Mouse (Mus musculus) layer of hippocampus, adult 8-10 months (tissue): ENCODE data around the gene Gtf2f2. TPM values are rescaled to one million over a fixed set of nuclear protein-coding genes. Genes with fewer than 3 reads are reported as not detected.
"Not testable (repeated sequence)": the region's sequence is repeated elsewhere in the genome, so short reads cannot be mapped to it uniquely, and the experiment has no call there.

Source experiments
- DNase-seq, 2 experiments: peaks; one replicate each; pipeline ENCODE4 v3.0.0; 2022; ENCODE audit warnings: low spot score in 2 of 2
- total RNA-seq, 4 experiments: library from RNA; stranded (reverse); gene quantifications; 2 replicates each; pipeline ENCODE4 v1.2.4; 2022

Gene Gtf2f2
- total RNA-seq, 4 experiments from 2014 or later, result 16.4 to 22.7 (median 18.5) TPM

DNA sequence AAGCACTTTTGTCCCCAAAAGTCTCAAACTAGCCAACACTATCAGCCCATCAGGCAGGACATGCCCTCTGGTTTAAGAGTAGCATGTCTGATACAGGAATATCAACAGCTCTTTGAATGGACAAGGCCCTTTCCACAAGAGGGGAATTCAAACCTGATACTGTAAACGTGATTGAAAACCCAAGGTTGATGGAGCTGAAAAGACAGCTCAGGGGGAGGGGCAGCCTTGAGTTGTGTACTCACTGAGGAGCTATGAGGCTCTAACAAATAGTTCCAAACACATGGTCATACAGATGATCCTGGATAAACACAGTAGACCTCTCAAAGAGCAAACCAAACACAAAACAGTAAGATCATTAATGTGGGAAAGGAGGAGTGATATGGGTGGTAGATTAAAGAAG is 12.6 kb downstream of the Gtf2f2 start:
- DNase-seq, result no peak

- no peak for DNase-seq
These were observed 18.3 kb downstream of the Gtf2f2 start for GRCm38 (mm10) chr14:75992371-75992770.

GRCm38 (mm10) chr14:75990936-75991335 is 19.7 kb downstream of the Gtf2f2 start:
- no peak for DNase-seq

- no peak for DNase-seq
These were observed 21.5 kb downstream of the Gtf2f2 start for GRCm38 (mm10) chr14:75989168-75989567.

GRCm38 (mm10) chr14:75986878-75987483 is 23.7 kb downstream of the Gtf2f2 start:
- DNase-seq, result no peak

DNA sequence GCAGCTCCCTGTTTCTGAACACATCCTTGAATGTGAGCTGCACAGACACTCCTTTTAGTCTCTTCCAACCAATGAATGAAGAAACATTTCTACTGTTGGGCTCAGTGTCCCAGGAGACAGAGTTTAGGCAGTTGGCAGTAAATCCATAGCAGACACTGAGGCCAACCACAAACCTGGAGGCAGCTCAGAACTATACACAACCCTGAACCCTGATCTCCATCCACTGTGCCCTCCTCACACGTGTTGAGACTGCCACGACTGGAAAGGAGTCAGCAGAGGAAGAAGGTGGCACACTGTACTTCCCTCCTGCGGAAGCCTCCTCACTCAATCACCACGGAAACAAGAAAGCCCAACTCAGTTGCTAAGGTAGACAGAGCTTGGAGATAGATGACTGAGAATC is 25.6 kb downstream of the Gtf2f2 start:
- no peak for DNase-seq

GRCm38 (mm10) chr14:75983891-75984290 is 26.8 kb downstream of the Gtf2f2 start:
- DNase-seq, result no peak

DNA sequence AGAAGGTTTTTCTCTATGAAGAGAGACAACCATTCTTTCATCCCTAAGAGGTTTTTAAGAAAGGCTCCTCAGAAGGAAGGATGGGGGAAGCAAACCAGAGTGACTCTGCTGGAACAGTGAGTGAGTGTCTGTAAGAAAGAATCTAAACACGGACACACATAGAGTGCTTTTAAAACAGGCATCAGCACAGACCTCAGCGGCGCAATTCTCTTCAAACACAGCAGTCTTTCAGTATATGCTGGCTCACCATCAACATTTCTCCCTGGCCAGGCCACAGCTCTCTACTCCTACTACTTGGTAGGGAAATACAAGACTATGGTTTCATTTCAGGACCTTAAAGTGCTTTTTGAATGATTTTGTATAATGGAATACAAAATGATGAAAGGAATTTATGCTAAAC is 29.4 kb downstream of the Gtf2f2 start:
- no peak for DNase-seq

- DNase-seq, result no peak
These were observed 34.6 kb downstream of the Gtf2f2 start for GRCm38 (mm10) chr14:75976107-75976506.

GRCm38 (mm10) chr14:75967291-75967690 is 43.4 kb downstream of the Gtf2f2 start:
- DNase-seq, result no peak

DNA sequence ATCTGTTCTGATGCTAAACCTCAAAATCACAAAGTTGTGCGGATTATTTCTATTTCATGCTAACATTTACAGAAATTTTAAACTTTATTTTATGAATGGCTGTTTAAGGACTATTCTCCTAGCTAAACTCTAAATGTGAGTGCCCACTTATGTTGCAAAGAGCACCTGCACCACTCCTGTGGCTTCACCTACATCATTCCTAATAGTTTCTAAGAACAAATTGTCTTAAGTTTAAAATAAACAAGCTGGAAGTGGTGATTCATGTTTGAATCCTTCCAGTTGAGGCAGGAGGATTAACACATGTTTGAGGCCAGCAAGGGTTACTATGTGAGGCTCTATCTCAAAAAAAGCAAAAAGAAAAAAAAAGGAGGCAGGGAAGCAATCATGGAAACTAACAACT is 46.2 kb downstream of the Gtf2f2 start:
- no peak for DNase-seq

- DNase-seq, result no peak
These were observed 46.7 kb downstream of the Gtf2f2 start for GRCm38 (mm10) chr14:75964000-75964399.

GRCm38 (mm10) chr14:75963215-75963614 is 47.5 kb downstream of the Gtf2f2 start:
- DNase-seq, result no peak

- DNase-seq, result peak; percentile 79 to 83
These were observed 48.4 kb downstream of the Gtf2f2 start for GRCm38 (mm10) chr14:75962250-75962649.

- no peak for DNase-seq
These were observed 55.9 kb downstream of the Gtf2f2 start, which contains the start of gene Kctd4 for GRCm38 (mm10) chr14:75954766-75955165. Kctd4 (plus strand) TSS chr14:75955009.

DNA sequence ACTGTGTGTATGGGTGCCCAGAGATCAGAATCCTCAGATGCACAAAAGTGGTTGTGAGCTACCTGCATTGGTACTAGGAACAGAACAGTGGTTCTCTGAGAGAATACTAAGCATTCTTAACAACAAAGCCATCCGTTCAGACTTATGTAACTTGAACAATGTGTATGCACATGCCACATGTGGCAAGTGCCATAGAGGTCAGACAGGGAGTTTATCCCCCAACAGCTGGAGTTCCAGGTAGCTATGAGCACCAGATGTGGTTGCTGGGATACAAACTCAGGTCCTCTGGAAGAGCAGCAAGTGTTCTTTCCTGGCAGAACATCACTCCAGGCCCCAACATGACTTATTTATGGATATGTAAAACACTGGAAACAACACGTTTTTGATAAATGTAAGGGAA is 57.7 kb downstream of the Gtf2f2 start:
- no peak for DNase-seq

DNA sequence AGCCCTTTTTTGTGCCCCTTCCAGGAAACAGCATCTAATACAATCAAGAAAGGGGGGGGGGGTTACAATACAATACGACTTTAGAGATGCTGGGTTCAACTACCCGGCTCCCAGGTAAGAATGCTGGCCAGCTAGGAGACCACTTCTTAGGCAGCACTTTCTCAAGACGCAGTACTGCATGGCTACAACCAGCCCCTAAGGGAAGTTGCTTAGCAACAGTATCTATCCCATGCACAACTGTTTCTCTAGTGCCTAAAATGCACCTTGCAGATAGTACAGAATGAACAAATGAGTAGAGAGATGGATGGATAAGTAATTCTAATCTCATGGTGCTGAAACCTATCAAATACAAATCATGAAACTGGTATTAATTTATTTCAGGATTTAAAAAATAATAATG is 63.0 kb downstream of the Gtf2f2 start:
- DNase-seq, result no peak

GRCm38 (mm10) chr14:75942365-75942764 is 68.3 kb downstream of the Gtf2f2 start:
- DNase-seq, result no peak

GRCm38 (mm10) chr14:75941500-75941899 is 69.2 kb downstream of the Gtf2f2 start:
- no peak for DNase-seq

GRCm38 (mm10) chr14:75937714-75938113 is 73.0 kb downstream of the Gtf2f2 start:
- DNase-seq, result no peak

DNA sequence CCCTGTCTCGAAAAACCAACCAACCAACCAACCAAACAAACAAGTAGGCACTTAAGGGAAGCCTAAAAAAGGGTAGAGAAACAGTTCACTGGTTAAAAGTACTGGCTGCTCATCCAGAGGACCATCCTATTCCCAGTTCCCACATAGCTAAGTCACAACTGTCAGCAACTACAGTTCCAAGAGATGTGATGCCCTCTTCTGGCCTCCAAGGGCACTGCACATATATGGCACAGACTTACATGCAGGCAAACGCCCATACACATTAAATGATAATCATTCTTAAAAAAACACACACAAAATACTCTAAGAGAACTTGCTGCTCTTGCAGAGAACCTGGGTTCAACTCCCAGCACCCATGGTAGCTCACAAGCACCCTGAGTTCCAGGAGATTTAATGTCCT is 76.3 kb downstream of the Gtf2f2 start:
- DNase-seq, result no peak

DNA sequence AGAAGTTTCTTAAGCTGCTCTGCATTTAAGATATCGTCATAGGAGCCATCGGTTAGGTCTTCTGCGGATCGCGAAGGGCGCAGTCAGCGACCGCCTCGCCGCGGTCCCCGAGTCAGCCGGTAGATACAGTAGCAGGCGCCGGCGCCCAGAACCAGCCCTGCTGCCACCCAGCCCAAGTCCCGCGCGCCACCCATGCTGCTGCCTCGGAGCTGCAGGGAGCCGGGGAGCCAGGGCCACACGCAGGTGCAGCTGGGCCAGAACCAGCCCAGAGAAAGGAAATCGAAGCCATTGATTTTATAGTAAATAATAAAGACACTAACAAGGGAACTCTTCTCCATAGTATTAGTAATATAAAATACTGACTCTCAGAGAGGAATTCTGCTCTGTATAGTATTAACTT is 79.4 kb downstream of the Gtf2f2 start:
- no peak for DNase-seq

- not testable (repeated sequence) for DNase-seq
These were observed 81.0 kb downstream of the Gtf2f2 start for GRCm38 (mm10) chr14:75929713-75930112.
